Mouse (Mus musculus) liver, postnatal 0 days (tissue): ENCODE measurements at regions not wholly inside any gene's neighbourhood (a gene's known extent, or its start where the extent isn't known, plus 50 kb on each side); places are given as distances from the start of the nearest gene placed in this dataset.

ENCODE experiments used
- CTCF ChIP-seq: sonication (generic); IDR thresholded peaks from 2 replicates; pipeline ENCODE4 v1.5.1; 2016; ENCODE audit warnings: antibody characterized with exemption, low read depth
- EP300 ChIP-seq: IDR thresholded peaks from 2 replicates; pipeline ENCODE4 v1.6.1; 2016; ENCODE audit warnings: antibody characterized with exemption, low read depth, mild to moderate bottlenecking

- TF ChIP-seq CTCF (no peak), EP300 (no peak)
Observed at GRCm38 (mm10) chr8:6729571-6729970, 1624.4 kb upstream of the Slc10a2 start.
